Mouse (Mus musculus) myocyte (in vitro differentiated cells): ENCODE data around the gene Ttc28. TPM values are rescaled to one million over a fixed set of nuclear protein-coding genes. Genes with fewer than 3 reads are reported as not detected.

Source experiments
- H3K27me3 ChIP-seq: one replicate; pipeline ENCODE4 v1.6.1; 2011; ENCODE audit not compliant: control insufficient read depth, insufficient read depth, insufficient read length
- H3K36me3 ChIP-seq: one replicate; pipeline ENCODE4 v1.6.1; 2011; ENCODE audit not compliant: control insufficient read depth, insufficient read depth
- H3K4me2 ChIP-seq: one replicate; pipeline ENCODE4 v1.6.1; 2011; ENCODE audit warnings: low read depth, control low read depth
- H3K4me3 ChIP-seq: one replicate; pipeline ENCODE4 v1.5.1; 2011; ENCODE audit warnings: mild to moderate bottlenecking, control low read depth, moderate library complexity
- H3K79me2 ChIP-seq: one replicate; pipeline ENCODE4 v1.6.1; 2011; ENCODE audit not compliant: control insufficient read depth, insufficient read depth
- H3ac ChIP-seq: one replicate; pipeline ENCODE4 v1.6.1; 2011; ENCODE audit not compliant: control insufficient read depth, insufficient read length
- CEBPB ChIP-seq: IDR thresholded peaks from 2 replicates; pipeline ENCODE4 v1.6.1; 2011; ENCODE audit warnings: mild to moderate bottlenecking, moderate library complexity; ENCODE audit not compliant: poor library complexity, insufficient read depth, severe bottlenecking
- E2F4 ChIP-seq: IDR thresholded peaks from one replicate; pipeline ENCODE4 v1.6.1; 2011; ENCODE audit warnings: mild to moderate bottlenecking, control low read depth, moderate library complexity; ENCODE audit not compliant: insufficient read depth
- MAX ChIP-seq: IDR thresholded peaks from one replicate; pipeline ENCODE4 v1.6.1; 2011; ENCODE audit warnings: low read depth, mild to moderate bottlenecking, control low read depth
- MYOD1 ChIP-seq, 3 experiments: IDR thresholded peaks; one replicate each; pipeline ENCODE4 v1.6.1; 2011; ENCODE audit warnings: control low read depth in 2 of 3, low read depth in 2 of 3, mild to moderate bottlenecking in 2 of 3, moderate library complexity in 1 of 3; ENCODE audit not compliant: insufficient read length in 2 of 3, control insufficient read depth in 1 of 3
- MYOG ChIP-seq, 3 experiments: IDR thresholded peaks; one replicate each; pipeline ENCODE4 v1.6.1; 2011; ENCODE audit warnings: control low read depth in 2 of 3, low read depth in 2 of 3, mild to moderate bottlenecking in 2 of 3; ENCODE audit not compliant: insufficient read length in 2 of 3, control insufficient read depth in 1 of 3, insufficient read depth in 1 of 3
- POLR2A ChIP-seq: IDR thresholded peaks from one replicate; pipeline ENCODE4 v1.6.1; 2011; ENCODE audit warnings: low read depth, mild to moderate bottlenecking, control low read depth, moderate library complexity; ENCODE audit not compliant: insufficient read length
- POLR2AphosphoS2 ChIP-seq: IDR thresholded peaks from one replicate; pipeline ENCODE4 v1.6.1; 2011; ENCODE audit warnings: low read depth, control low read depth; ENCODE audit not compliant: insufficient read length
- REST ChIP-seq: IDR thresholded peaks from one replicate; pipeline ENCODE4 v1.6.1; 2011; ENCODE audit warnings: mild to moderate bottlenecking, control low read depth, moderate library complexity; ENCODE audit not compliant: insufficient read depth, insufficient read length
- SRF ChIP-seq: IDR thresholded peaks from one replicate; pipeline ENCODE4 v1.6.1; 2011; ENCODE audit warnings: low read depth; ENCODE audit not compliant: control insufficient read depth, insufficient read length
- TCF12 ChIP-seq: IDR thresholded peaks from one replicate; pipeline ENCODE4 v1.6.1; 2011; ENCODE audit warnings: mild to moderate bottlenecking, control low read depth; ENCODE audit not compliant: poor library complexity, insufficient read depth, severe bottlenecking
- TCF3 ChIP-seq: IDR thresholded peaks from one replicate; pipeline ENCODE4 v1.6.1; 2011; ENCODE audit warnings: low read depth, control low read depth; ENCODE audit not compliant: insufficient read length
- USF1 ChIP-seq: IDR thresholded peaks from one replicate; pipeline ENCODE4 v1.6.1; 2011; ENCODE audit warnings: low read depth, mild to moderate bottlenecking, control low read depth, moderate library complexity
- polyA plus RNA-seq: library from polyadenylated mRNA; unstranded; fragments of >200 nt; fragmentation: generic; extraction: Trizol; gene quantifications from one replicate; pipeline ENCODE4 v1.2.1, GENCODE M21; 2012; ENCODE audit warnings: missing spikeins

Ttc28 gene
- polyA plus RNA-seq, 1 experiment: 8.5 TPM

DNA sequence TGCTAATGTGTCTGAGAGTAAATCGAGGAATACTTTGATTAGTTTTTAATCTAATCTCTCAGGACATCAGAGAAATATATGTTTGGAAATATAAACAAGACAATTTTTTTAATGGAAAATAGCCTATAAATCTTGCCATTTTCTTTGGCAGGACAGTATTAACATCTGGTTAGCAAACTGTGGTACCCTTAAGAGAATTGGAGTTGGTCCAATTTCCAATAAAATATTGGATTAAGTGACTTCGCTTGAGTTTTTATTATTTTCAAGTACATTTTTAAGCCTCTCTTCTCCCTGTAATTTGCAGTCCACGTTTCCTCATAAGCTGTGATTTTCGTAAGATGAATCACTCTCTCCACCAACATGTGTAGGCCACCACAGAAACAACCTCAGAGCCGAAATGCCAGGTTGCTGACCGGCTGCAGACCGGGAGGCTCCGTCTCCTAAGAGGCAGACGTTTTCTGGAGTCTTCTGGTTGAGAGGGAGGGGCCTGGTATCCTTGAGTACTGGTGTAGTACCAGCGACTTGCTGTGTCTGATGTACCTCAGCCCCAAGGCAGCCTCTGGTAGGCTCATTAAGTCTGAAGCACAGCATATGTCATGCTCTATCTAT, 153.2 kb downstream of the Ttc28 start:
- no peaks in the 10 kb centered on the region for H3K27me3 ChIP-seq
- no peaks in the 10 kb centered on the region for H3K36me3 ChIP-seq
- no peak for TF ChIP-seq MYOG (IDR thresholded peaks at IDR 0.05; ENCODE audit: control insufficient read depth in 1 of 3, insufficient read depth in 1 of 3, insufficient read length in 2 of 3, low read depth in 2 of 3)
- TF ChIP-seq REST: no peak
- TF ChIP-seq POLR2AphosphoS2: no peak
- TF ChIP-seq TCF12: no peak
- no peak for TF ChIP-seq MYOD1 (IDR thresholded peaks at IDR 0.05; ENCODE audit: control insufficient read depth in 1 of 3, insufficient read length in 2 of 3, low read depth in 2 of 3)
- TF ChIP-seq USF1: no peak
- no peak for TF ChIP-seq POLR2A
- no peak for TF ChIP-seq SRF
- no peak for TF ChIP-seq MAX
- TF ChIP-seq E2F4: no peak
- TF ChIP-seq TCF3: no peak
- no peak for TF ChIP-seq CEBPB
- H3K4me2 ChIP-seq: no peak overlapping the region
- H3K4me3 ChIP-seq: no peak overlapping the region
- H3K79me2 ChIP-seq: no peaks in the 10 kb centered on the region
- H3ac ChIP-seq: no peak overlapping the region

DNA sequence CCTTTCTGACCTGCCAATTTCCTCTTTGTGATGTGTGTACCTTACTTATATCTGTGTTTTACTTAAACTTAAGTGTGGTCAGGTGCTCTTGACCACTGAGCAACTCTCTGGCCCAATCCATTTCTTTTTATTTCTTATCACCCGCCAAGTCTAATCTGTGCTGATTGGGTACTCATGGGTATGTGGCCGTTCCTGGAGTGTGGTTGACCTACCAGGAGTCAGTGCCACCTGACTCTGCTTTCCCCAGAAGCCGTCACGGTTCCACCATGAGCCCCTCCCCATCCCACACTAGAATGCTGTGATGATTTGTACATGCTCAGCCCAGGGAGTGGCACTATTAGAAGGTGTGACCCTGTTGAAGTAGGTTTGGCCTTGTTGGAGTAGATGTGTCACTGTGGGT, 153.9 kb downstream of the Ttc28 start:
- no peaks in the 10 kb centered on the region for H3K79me2 ChIP-seq
- H3ac ChIP-seq: no peak overlapping the region
- no peak overlapping the region for H3K4me2 ChIP-seq
- no peaks in the 10 kb centered on the region for H3K27me3 ChIP-seq
- H3K36me3 ChIP-seq: no peaks in the 10 kb centered on the region
- no peak overlapping the region for H3K4me3 ChIP-seq
- TF ChIP-seq MYOD1 (IDR thresholded peaks at IDR 0.05; ENCODE audit: control insufficient read depth in 1 of 3, insufficient read length in 2 of 3, low read depth in 2 of 3) (no peak), SRF (no peak), E2F4 (no peak), MAX (no peak), REST (no peak), USF1 (no peak), CEBPB (no peak), MYOG (IDR thresholded peaks at IDR 0.05; ENCODE audit: control insufficient read depth in 1 of 3, insufficient read depth in 1 of 3, insufficient read length in 2 of 3, low read depth in 2 of 3) (no peak), POLR2A (no peak), POLR2AphosphoS2 (no peak), TCF3 (no peak), TCF12 (no peak)

DNA sequence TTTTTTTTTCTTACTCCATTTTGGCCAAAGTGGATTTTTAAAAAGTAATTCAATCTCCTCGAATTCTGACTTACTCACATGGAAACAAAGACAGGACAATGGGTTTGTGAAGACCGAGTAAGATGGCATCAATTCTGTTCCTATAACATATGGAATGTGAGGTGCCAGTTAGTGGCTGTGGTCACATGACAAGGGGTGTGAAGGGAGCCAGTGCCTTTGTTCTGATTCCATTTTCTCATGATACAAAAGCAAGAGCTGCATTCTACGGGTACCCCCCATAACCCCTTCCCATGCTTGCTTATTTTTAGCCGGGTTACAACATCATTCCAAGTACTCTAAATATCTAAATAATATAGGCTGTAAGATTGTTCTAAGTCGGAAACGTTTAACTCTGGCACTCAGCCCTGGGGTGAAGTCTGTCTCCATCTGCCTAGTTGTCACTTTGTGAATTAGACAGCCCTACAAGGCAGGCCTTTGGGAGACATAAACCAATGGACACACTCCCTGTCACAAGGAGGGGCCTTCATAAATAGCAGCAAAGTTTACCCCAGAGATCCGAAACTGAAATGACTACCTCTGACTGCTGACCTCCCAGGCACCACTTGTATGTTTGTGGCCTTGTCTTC, 157.6 kb downstream of the Ttc28 start:
- no peaks in the 10 kb centered on the region for H3K27me3 ChIP-seq
- no peak overlapping the region for H3ac ChIP-seq
- H3K4me3 ChIP-seq: no peak overlapping the region
- no peak for TF ChIP-seq CEBPB
- no peak for TF ChIP-seq MAX
- TF ChIP-seq POLR2A: no peak
- no peak for TF ChIP-seq POLR2AphosphoS2
- no peak for TF ChIP-seq E2F4
- TF ChIP-seq MYOD1 (IDR thresholded peaks at IDR 0.05; ENCODE audit: control insufficient read depth in 1 of 3, insufficient read length in 2 of 3, low read depth in 2 of 3): no peak
- no peak for TF ChIP-seq USF1
- TF ChIP-seq MYOG (IDR thresholded peaks at IDR 0.05; ENCODE audit: control insufficient read depth in 1 of 3, insufficient read depth in 1 of 3, insufficient read length in 2 of 3, low read depth in 2 of 3): no peak
- no peak for TF ChIP-seq TCF12
- no peak for TF ChIP-seq SRF
- no peak for TF ChIP-seq REST
- no peak for TF ChIP-seq TCF3
- H3K79me2 ChIP-seq: no peaks in the 10 kb centered on the region
- no peaks in the 10 kb centered on the region for H3K36me3 ChIP-seq
- H3K4me2 ChIP-seq: no peak overlapping the region

DNA sequence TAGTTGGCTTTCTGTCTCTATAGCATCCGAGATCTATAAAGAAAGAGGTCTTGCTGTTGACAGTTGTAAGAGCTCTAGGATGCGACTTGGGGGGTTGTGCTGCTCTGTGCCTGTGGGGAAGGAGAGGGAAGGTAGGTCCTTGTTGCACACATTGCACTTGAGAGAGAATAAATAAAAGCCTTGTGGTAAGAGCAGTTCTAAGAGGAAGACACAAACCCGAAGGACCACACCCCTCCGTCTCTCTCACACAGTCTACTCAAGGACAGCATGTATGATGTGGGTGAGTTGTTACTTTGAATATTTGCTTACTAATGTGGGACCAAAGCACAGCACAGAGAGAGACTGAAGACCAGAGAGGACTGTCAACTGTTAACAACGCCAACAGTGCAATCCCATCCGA, 160.2 kb downstream of the Ttc28 start:
- TF ChIP-seq TCF3 (no peak), REST (no peak), MYOG (IDR thresholded peaks at IDR 0.05; ENCODE audit: control insufficient read depth in 1 of 3, insufficient read depth in 1 of 3, insufficient read length in 2 of 3, low read depth in 2 of 3) (no peak), CEBPB (no peak), SRF (no peak), MYOD1 (IDR thresholded peaks at IDR 0.05; ENCODE audit: control insufficient read depth in 1 of 3, insufficient read length in 2 of 3, low read depth in 2 of 3) (no peak), POLR2A (no peak), USF1 (no peak)
- no peak overlapping the region for H3K4me3 ChIP-seq
- H3K4me2 ChIP-seq: no peak overlapping the region
- H3ac ChIP-seq: no peak overlapping the region
- H3K79me2 ChIP-seq: no peaks in the 10 kb centered on the region
- H3K27me3 ChIP-seq: no peaks in the 10 kb centered on the region
- no peaks in the 10 kb centered on the region for H3K36me3 ChIP-seq

DNA sequence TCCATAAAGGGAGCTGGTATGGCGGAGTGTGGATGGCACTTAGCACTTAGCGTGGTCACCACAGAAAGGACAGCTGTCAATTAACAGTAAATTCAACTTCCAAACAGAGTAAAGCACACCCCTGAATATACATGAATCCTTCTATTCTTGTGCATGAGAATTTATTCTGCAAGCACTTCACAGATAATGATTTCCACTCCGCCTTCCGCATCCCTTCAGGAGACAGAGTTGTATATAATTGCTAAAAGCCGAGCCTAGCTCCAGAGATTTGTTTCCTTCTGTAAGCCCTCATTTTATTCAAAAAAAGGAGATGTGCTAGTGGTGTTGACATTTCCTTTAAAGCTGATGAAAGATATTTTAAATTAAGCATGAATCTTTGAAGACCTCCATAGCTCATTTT, 162.3 kb downstream of the Ttc28 start:
- no peak overlapping the region for H3ac ChIP-seq
- no peaks in the 10 kb centered on the region for H3K36me3 ChIP-seq
- no peak overlapping the region for H3K4me3 ChIP-seq
- TF ChIP-seq USF1 (no peak), TCF3 (no peak), REST (no peak), TCF12 (no peak), CEBPB (no peak), E2F4 (no peak), MYOG (IDR thresholded peaks at IDR 0.05; ENCODE audit: control insufficient read depth in 1 of 3, insufficient read depth in 1 of 3, insufficient read length in 2 of 3, low read depth in 2 of 3) (no peak), MYOD1 (IDR thresholded peaks at IDR 0.05; ENCODE audit: control insufficient read depth in 1 of 3, insufficient read length in 2 of 3, low read depth in 2 of 3) (no peak)
- H3K79me2 ChIP-seq: no peaks in the 10 kb centered on the region
- H3K4me2 ChIP-seq: no peak overlapping the region
- H3K27me3 ChIP-seq: no peaks in the 10 kb centered on the region
